Mouse (Mus musculus) frontal cortex, adult (tissue): ENCODE data around the gene Clip4.

ENCODE experiments used
- ATAC-seq: cut with Nextera tagmentation; 2 replicates; pipeline ENCODE4 v1.9.2; 2017; ENCODE audit warnings: mild to moderate bottlenecking, moderate library complexity, mixed read lengths; ENCODE audit not compliant: low TSS enrichment

Gene Clip4

GRCm38 (mm10) chr17:71872976-71873375, 104.7 kb downstream of the Clip4 start:
- ATAC-seq, result no peak

GRCm38 (mm10) chr17:71874077-71874476, 105.8 kb downstream of the Clip4 start:
- ATAC-seq, result peak; percentile 66; the same call in 1 of the 2 replicates

GRCm38 (mm10) chr17:71874795-71875194, 106.5 kb downstream of the Clip4 start:
- no peak for ATAC-seq

GRCm38 (mm10) chr17:71875492-71875891, 107.2 kb downstream of the Clip4 start:
- ATAC-seq, result no peak

- ATAC-seq, result no peak
Observed at GRCm38 (mm10) chr17:71881369-71881768, 113.1 kb downstream of the Clip4 start.

GRCm38 (mm10) chr17:71909107-71909506, 140.8 kb downstream of the Clip4 start:
- no peak for ATAC-seq

- ATAC-seq, result no peak
Observed at GRCm38 (mm10) chr17:71913188-71913587, 144.9 kb downstream of the Clip4 start.
